Mouse (Mus musculus) cerebellum, adult 2 months (tissue): ENCODE data around the gene Abcf3.

Source experiments
- CTCF ChIP-seq: fragments of 200-500 bp; IDR thresholded peaks from 2 replicates; pipeline ENCODE4 v1.5.1; 2011; ENCODE audit warnings: low read depth, mild to moderate bottlenecking, control low read depth, low read length, moderate library complexity, borderline replicate concordance; ENCODE audit not compliant: insufficient read depth
- POLR2A ChIP-seq: fragments of 200-500 bp; IDR thresholded peaks from 2 replicates; pipeline ENCODE4 v1.6.1; 2011; ENCODE audit warnings: low read length, control low read depth, borderline replicate concordance; ENCODE audit not compliant: insufficient read depth

GRCm38 (mm10) chr16:20523886-20524285 is 24.5 kb upstream of the Abcf3 start:
- TF ChIP-seq POLR2A (no peak), CTCF (no peak)
